Mouse (Mus musculus) T-helper 1 cell (primary cell): ENCODE measurements around the gene Ifitm1.

ENCODE experiments used
- in situ Hi-C: fragments of 300-600 bp; cut with MboI, MseI; formaldehyde crosslinking; loops from one replicate; pipeline ENCODE4 v1.15.1; 2025; ENCODE audit warnings: high pct_unique_total_duplicates

Ifitm1 gene

GRCm38 (mm10) chr7:140966921-140967320 lies at the start of gene Ifitm1:
Gene Ifitm1 (plus strand): TSS chr7:140967221.
- in situ Hi-C loops = no loop called here

- in situ Hi-C loops = no loop called here
Measured at GRCm38 (mm10) chr7:140919911-140920310, 47.1 kb upstream of the Ifitm1 start.

GRCm38 (mm10) chr7:140920418-140921029 lies 46.5 kb upstream of the Ifitm1 start, which contains the start of gene Nlrp6:
Gene Nlrp6 (plus strand): TSS chr7:140920902.
- in situ Hi-C loops = no loop called here

GRCm38 (mm10) chr7:140921225-140921975 lies 45.6 kb upstream of the Ifitm1 start:
- in situ Hi-C loops = no loop called here

GRCm38 (mm10) chr7:140922398-140923069 lies 44.5 kb upstream of the Ifitm1 start:
- in situ Hi-C loops = no loop called here

GRCm38 (mm10) chr7:140923070-140923775 lies 43.8 kb upstream of the Ifitm1 start:
- in situ Hi-C loops = no loop called here

GRCm38 (mm10) chr7:140927181-140927580 lies 39.8 kb upstream of the Ifitm1 start:
- in situ Hi-C loops = no loop called here

GRCm38 (mm10) chr7:140938436-140938835 lies 28.6 kb upstream of the Ifitm1 start:
- in situ Hi-C loops = no loop called here

GRCm38 (mm10) chr7:140938896-140939295 lies 28.1 kb upstream of the Ifitm1 start:
- in situ Hi-C loops = no loop called here

GRCm38 (mm10) chr7:140939669-140940171 lies 27.3 kb upstream of the Ifitm1 start:
- in situ Hi-C loops = no loop called here

- in situ Hi-C loops = no loop called here
Measured at GRCm38 (mm10) chr7:140941222-140942051, 25.6 kb upstream of the Ifitm1 start, which contains the start of gene Pgghg. Gene Pgghg (plus strand): TSS chr7:140941391.

GRCm38 (mm10) chr7:140942341-140942740 lies 24.7 kb upstream of the Ifitm1 start:
- in situ Hi-C loops = no loop called here

- in situ Hi-C loops = no loop called here
Measured at GRCm38 (mm10) chr7:140942811-140943210, 24.2 kb upstream of the Ifitm1 start.

- in situ Hi-C loops = no loop called here
Measured at GRCm38 (mm10) chr7:140943356-140943755, 23.7 kb upstream of the Ifitm1 start.

GRCm38 (mm10) chr7:140944236-140944635 lies 22.8 kb upstream of the Ifitm1 start:
- in situ Hi-C loops = no loop called here

GRCm38 (mm10) chr7:140945247-140945646 lies 21.8 kb upstream of the Ifitm1 start:
- in situ Hi-C loops = no loop called here

- in situ Hi-C loops = no loop called here
Measured at GRCm38 (mm10) chr7:140946311-140946710, 20.7 kb upstream of the Ifitm1 start.

- in situ Hi-C loops = no loop called here
Measured at GRCm38 (mm10) chr7:140946980-140947379, 20.0 kb upstream of the Ifitm1 start.

- in situ Hi-C loops = no loop called here
Measured at GRCm38 (mm10) chr7:140948161-140948560, 18.9 kb upstream of the Ifitm1 start.

GRCm38 (mm10) chr7:140949255-140949654 lies 17.8 kb upstream of the Ifitm1 start:
- in situ Hi-C loops = no loop called here
